In the genomic region with DNA sequence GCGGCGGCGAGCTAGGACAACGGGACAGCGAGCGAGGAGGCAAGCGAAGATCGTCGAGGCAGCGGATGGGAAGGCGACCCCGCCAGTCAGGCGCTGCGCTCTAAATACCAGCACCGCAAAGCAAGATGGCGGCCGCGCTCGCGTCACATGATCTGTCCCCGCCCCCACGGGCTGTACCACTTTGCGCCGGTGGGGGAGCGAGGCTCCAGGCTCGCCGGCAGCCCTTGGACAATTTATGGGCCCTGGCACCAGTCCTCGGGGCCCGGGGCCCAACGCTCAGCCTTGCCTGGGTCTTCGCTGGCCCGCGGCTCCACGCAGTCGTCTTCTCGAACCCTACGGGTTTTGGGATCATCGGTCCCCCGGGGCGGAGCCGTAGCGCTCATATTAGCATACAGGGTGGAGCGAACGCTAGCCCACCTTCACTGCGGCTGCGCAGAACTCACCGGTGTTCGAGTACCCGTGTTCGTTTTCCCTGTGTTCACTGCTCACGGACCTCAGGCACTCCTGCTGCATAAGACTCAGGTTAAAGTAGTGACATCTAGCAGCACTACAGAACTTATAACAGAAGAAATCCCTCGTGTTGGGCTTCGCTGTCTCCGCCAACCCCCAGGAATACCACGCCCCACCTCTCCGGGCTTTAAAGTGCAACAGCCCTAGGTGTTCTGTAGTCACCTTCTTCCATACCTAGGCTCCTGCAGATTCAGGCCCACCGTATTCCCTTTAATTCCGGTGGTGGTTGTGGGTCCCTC, we compare ENCODE assay signal across 8 mouse cellular contexts. TPM values are rescaled to one million over a fixed set of nuclear protein-coding genes. Genes with fewer than 3 reads are reported as not detected.
DNase-seq lines count a peak whose midpoint lies in the region; ATAC-seq and TF ChIP-seq lines count a peak whose summit lies in the region.

Gene Atp6v0c, minus strand, starts transcription at position 386 of the 749 bp plus-strand sequence.

- no peak for TF ChIP-seq CTCF in E14TG2a.4 (conservative IDR thresholded peaks at IDR 0.05; ENCODE audit: low read length)
- peak; percentile 38 for TF ChIP-seq CTCF in liver, postnatal 0 days (IDR thresholded peaks at IDR 0.05; ENCODE audit: low read depth)

- no peaks in the 10 kb centered on the region for H3K27me3 ChIP-seq in E14TG2a.4 (ENCODE audit: insufficient read depth, low read length)
- H3K27me3 ChIP-seq in forebrain, embryonic 13.5 days, result no peaks in the 10 kb centered on the region
- H3K27me3 ChIP-seq in liver, postnatal 0 days (ENCODE audit: insufficient read depth, low read length), result no peaks in the 10 kb centered on the region
- no peaks in the 10 kb centered on the region for H3K27me3 ChIP-seq in neural tube, embryonic 14.5 days (ENCODE audit: control insufficient read depth, insufficient read depth, low read length)

- TF ChIP-seq EP300 in liver, postnatal 0 days (IDR thresholded peaks at IDR 0.05; ENCODE audit: low read depth), result 0 out of 2 replicates have a peak, but pooled peaks have one; percentile 3

- peaks cover 72% of the 10 kb centered on the region for H3K4me1 ChIP-seq in E14TG2a.4 (replicated peaks; ENCODE audit: low read depth, low read length)
- H3K4me1 ChIP-seq in forebrain, embryonic 13.5 days, result peaks cover 29% of the 10 kb centered on the region
- peaks cover 33% of the 10 kb centered on the region for H3K4me1 ChIP-seq in liver, postnatal 0 days (ENCODE audit: insufficient read depth)
- H3K4me1 ChIP-seq in neural tube, embryonic 14.5 days (ENCODE audit: control insufficient read depth, insufficient read depth, low read length), result peaks cover 22% of the 10 kb centered on the region

- H3K36me3 ChIP-seq in E14TG2a.4 (ENCODE audit: insufficient read depth, low read length), result peaks cover 37% of the 10 kb centered on the region
- peaks cover 29% of the 10 kb centered on the region for H3K36me3 ChIP-seq in forebrain, embryonic 13.5 days (ENCODE audit: poor library complexity, severe bottlenecking)
- H3K36me3 ChIP-seq in liver, postnatal 0 days (replicated peaks; ENCODE audit: insufficient read depth, low read length), result peaks cover 23% of the 10 kb centered on the region
- peaks cover 15% of the 10 kb centered on the region for H3K36me3 ChIP-seq in neural tube, embryonic 14.5 days (ENCODE audit: control insufficient read depth, insufficient read depth, low read length)

- H3K27ac ChIP-seq in forebrain, embryonic 13.5 days, result peak within 1 kb of the TSS; percentile 97
- H3K27ac ChIP-seq in liver, postnatal 0 days (ENCODE audit: low read depth), result peak within 1 kb of the TSS; percentile 96
- H3K27ac ChIP-seq in neural tube, embryonic 14.5 days (ENCODE audit: low read depth, low read length), result peak within 1 kb of the TSS; percentile 99

- intact Hi-C loops in heart, postnatal 10 days (cut with DNase I), result loop anchor here (5.0 kb wide), 2 partner anchors 83 to 183 kb away; partner anchors contain the start of genes Abca17, Abca3 and Ccnf

- H3K4me3 ChIP-seq in E14TG2a.4 (replicated peaks; ENCODE audit: low read length), result peak within 1 kb of the TSS; percentile 92
- H3K4me3 ChIP-seq in forebrain, embryonic 13.5 days, result peak within 1 kb of the TSS; percentile 91
- peak within 1 kb of the TSS; percentile 89 for H3K4me3 ChIP-seq in liver, postnatal 0 days (ENCODE audit: low read depth, low read length)
- H3K4me3 ChIP-seq in neural tube, embryonic 14.5 days (ENCODE audit: low read depth, low read length), result peak within 1 kb of the TSS; percentile 87

- ATAC-seq in forebrain, embryonic 13.5 days, result peak; percentile 92
- peak; percentile 86 for ATAC-seq in liver, postnatal 0 days
- peak; percentile 89 for ATAC-seq in neural tube, embryonic 14.5 days (ENCODE audit: low read depth)

- WGBS in forebrain, embryonic 13.5 days, result under 1% methylated on average over 58 of the region's 58 CpGs
- WGBS in large intestine, adult 2 months, result under 1% methylated on average over 58 of the region's 58 CpGs
- WGBS in liver, postnatal 0 days (ENCODE audit: insufficient replicate concordance), result under 1% methylated on average over 58 of the region's 58 CpGs
- under 1% methylated on average over 58 of the region's 58 CpGs for WGBS in neural tube, embryonic 14.5 days

- no peaks in the 10 kb centered on the region for H3K9me3 ChIP-seq in E14TG2a.4 (ENCODE audit: low read length)
- H3K9me3 ChIP-seq in forebrain, embryonic 13.5 days (replicated peaks), result no peaks in the 10 kb centered on the region
- no peaks in the 10 kb centered on the region for H3K9me3 ChIP-seq in liver, postnatal 0 days (ENCODE audit: low read length)
- no peaks in the 10 kb centered on the region for H3K9me3 ChIP-seq in neural tube, embryonic 14.5 days (ENCODE audit: control insufficient read depth, low read length)

- peak; percentile 94 for DNase-seq in c-Kit-positive CD71-positive TER-119-positive erythroid progenitor cells, embryonic 14.5 days (ENCODE audit: low spot score)
- peak; percentile 96 for DNase-seq in heart, postnatal 10 days
- DNase-seq in large intestine, adult 2 months (ENCODE audit: low read depth, low spot score), result peak; percentile 78
- DNase-seq in liver, postnatal 0 days, result peak; percentile 95
- peak; percentile 97 for DNase-seq in testis, postnatal 10 days (ENCODE audit: low spot score)

- peak within 1 kb of the TSS; percentile 93 for H3K4me2 ChIP-seq in forebrain, embryonic 13.5 days
- peak within 1 kb of the TSS; percentile 83 for H3K4me2 ChIP-seq in liver, postnatal 0 days (ENCODE audit: low read depth, low read length)
- peak within 1 kb of the TSS; percentile 74 for H3K4me2 ChIP-seq in neural tube, embryonic 14.5 days (ENCODE audit: low read depth, low read length)

- H3K9ac ChIP-seq in forebrain, embryonic 13.5 days, result peak within 1 kb of the TSS; percentile 91
- peak within 1 kb of the TSS; percentile 81 for H3K9ac ChIP-seq in liver, postnatal 0 days (replicated peaks)
- peak within 1 kb of the TSS; percentile 94 for H3K9ac ChIP-seq in neural tube, embryonic 14.5 days (replicated peaks; ENCODE audit: low read depth, low read length)

RNA-seq across cellular contexts. Expression of gene Atp6v0c, which starts in this region (rescaled TPM):
- 602 and 648 TPM in 2 replicates for polyA plus RNA-seq in forebrain, embryonic 13.5 days (2015; fragmentation: Nextera tagmentation; extraction: Ambion mirVana)
- 100 to 1,000 TPM; 275 to 284 TPM for total RNA-seq in heart, postnatal 10 days (2021)
- polyA plus RNA-seq in large intestine, adult 2 months (2012; rRNA removed), result 799 and 841 TPM in 2 replicates
- polyA plus RNA-seq in liver, postnatal 0 days (2015; fragmentation: Nextera tagmentation; extraction: Ambion mirVana), result 422 and 445 TPM in 2 replicates
- 1,444 and 1,794 TPM in 2 replicates for polyA plus RNA-seq in neural tube, embryonic 14.5 days (2014; fragmentation: Nextera tagmentation; extraction: Ambion mirVana)

Comparison
In these comparisons a context has a peak if more than half of its experiments do, and no peak if none do; other contexts are left out.
1. Peak in every context shown above with its lines: DNase-seq, ATAC-seq, H3K4me3 ChIP-seq and H3K27ac ChIP-seq.